ENCODE assay signal across 22 mouse cellular contexts in the genomic region with DNA sequence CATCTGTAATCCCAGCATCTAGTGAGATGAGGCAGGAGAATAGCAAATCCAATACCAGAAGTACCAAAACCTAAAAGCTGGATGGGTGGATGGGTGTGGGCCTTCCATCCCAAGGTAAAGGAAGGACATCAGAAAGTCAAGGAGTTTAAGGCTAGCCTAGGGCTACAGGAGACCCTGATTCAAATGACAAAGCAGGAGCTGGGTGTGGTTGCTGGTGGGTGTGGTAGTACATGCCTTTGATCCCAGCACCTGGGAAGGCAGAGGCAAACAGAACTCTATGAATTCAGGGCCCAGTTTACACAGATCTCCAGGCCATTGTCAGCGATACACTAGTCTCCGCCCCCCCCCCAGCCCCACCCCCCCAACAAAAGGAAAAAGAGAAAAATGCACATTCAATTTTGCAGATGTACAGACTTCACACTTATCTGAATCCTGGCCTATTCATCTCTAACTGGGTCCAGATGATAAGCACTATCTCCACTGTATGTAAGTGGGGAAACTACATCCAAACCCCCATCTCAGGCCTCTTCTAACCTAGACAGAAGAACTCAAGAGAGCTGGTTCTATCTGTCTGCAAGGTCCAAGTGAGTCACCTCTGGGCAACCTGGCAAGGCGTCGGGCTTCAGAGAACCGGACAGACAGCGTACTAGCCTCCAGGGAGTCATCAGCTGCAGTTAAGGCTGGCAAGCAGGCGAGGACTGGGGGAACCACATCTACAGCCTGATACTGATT. TPM values are rescaled to one million over a fixed set of nuclear protein-coding genes. Genes with fewer than 3 reads are reported as not detected.
A peak's percentile ranks its signal among the peaks of the same experiment; 100 is the strongest.
DNase-seq lines count a peak whose midpoint lies in the region; ATAC-seq lines count a peak whose summit lies in the region.
"Had no signal": no experiment of that assay in that cellular context is flagged by ENCODE, and none has a peak within 500 bp of the region (broad histone marks: within the 10 kb centered on the region; RNA-seq: fewer than 3 reads in every experiment).

No protein-coding gene starts in this region.

- H3K27me3 ChIP-seq in neural tube, embryonic 13.5 days, result no peaks in the 10 kb centered on the region
- no peaks in the 10 kb centered on the region for H3K27me3 ChIP-seq in neural tube, embryonic 15.5 days (replicated peaks)
- no peaks in the 10 kb centered on the region for H3K27me3 ChIP-seq in liver, embryonic 12.5 days (replicated peaks)
- no peaks in the 10 kb centered on the region for H3K27me3 ChIP-seq in forebrain, embryonic 16.5 days (replicated peaks; ENCODE audit: control insufficient read depth, insufficient read depth, low read length)
- H3K27me3 ChIP-seq: CH12.LX; embryonic facial prominence, embryonic 13.5 days; hindbrain, embryonic 15.5 days; midbrain, embryonic 12.5 days had no signal

- H3K4me2 ChIP-seq in neural tube, embryonic 13.5 days, result no peak overlapping the region
- no peak overlapping the region for H3K4me2 ChIP-seq in neural tube, embryonic 15.5 days
- H3K4me2 ChIP-seq in liver, embryonic 12.5 days, result peak overlapping the region; percentile 47
- no peak overlapping the region for H3K4me2 ChIP-seq in forebrain, embryonic 16.5 days (ENCODE audit: low read length)
- H3K4me2 ChIP-seq: embryonic facial prominence, embryonic 13.5 days; hindbrain, embryonic 15.5 days; lung, embryonic 14.5 days; midbrain, embryonic 12.5 days had no signal

- peak overlapping the region; percentile 17; the same call in 1 of the 2 replicates for H3K9ac ChIP-seq in neural tube, embryonic 13.5 days
- H3K9ac ChIP-seq in neural tube, embryonic 15.5 days (replicated peaks), result no peak overlapping the region
- 0 out of 2 replicates have a peak overlapping the region, but pooled peaks have one; percentile 20 for H3K9ac ChIP-seq in liver, embryonic 12.5 days
- H3K9ac ChIP-seq in forebrain, embryonic 16.5 days (replicated peaks; ENCODE audit: low read depth, low read length), result no peak overlapping the region
- H3K9ac ChIP-seq: embryonic facial prominence, embryonic 13.5 days; hindbrain, embryonic 15.5 days; lung, embryonic 14.5 days; midbrain, embryonic 12.5 days had no signal

- peak; percentile 42 for DNase-seq in cerebellum, adult 11-12 months
- no peak for DNase-seq in layer of hippocampus, adult 11-12 months (ENCODE audit: low spot score)
- no peak for DNase-seq in layer of hippocampus, adult 9-10 months (ENCODE audit: low spot score)
- DNase-seq: adrenal gland, postnatal 36 days; gastrocnemius, postnatal 25 days; heart, postnatal 36 days; lung, embryonic 14.5 days; lung, postnatal 4 days; thymus, postnatal 4 days had no signal

- H3K4me1 ChIP-seq in neural tube, embryonic 13.5 days (replicated peaks), result peaks cover 63% of the 10 kb centered on the region
- H3K4me1 ChIP-seq in neural tube, embryonic 15.5 days, result peaks cover 58% of the 10 kb centered on the region
- H3K4me1 ChIP-seq in liver, embryonic 12.5 days, result peaks cover 96% of the 10 kb centered on the region
- H3K4me1 ChIP-seq in forebrain, embryonic 16.5 days (replicated peaks; ENCODE audit: control insufficient read depth, insufficient read depth, low read length), result peaks cover 55% of the 10 kb centered on the region

- H3K27ac ChIP-seq in neural tube, embryonic 13.5 days (replicated peaks), result no peak overlapping the region
- H3K27ac ChIP-seq in neural tube, embryonic 15.5 days (replicated peaks), result no peak overlapping the region
- H3K27ac ChIP-seq in liver, embryonic 12.5 days, result peak overlapping the region; percentile 80
- H3K27ac ChIP-seq in forebrain, embryonic 16.5 days (ENCODE audit: low read length), result no peak overlapping the region
- H3K27ac ChIP-seq: embryonic facial prominence, embryonic 13.5 days; forebrain, embryonic 10.5 days; heart, embryonic 10.5 days; hindbrain, embryonic 15.5 days; midbrain, embryonic 12.5 days had no signal

- no peaks in the 10 kb centered on the region for H3K9me3 ChIP-seq in neural tube, embryonic 13.5 days
- no peaks in the 10 kb centered on the region for H3K9me3 ChIP-seq in neural tube, embryonic 15.5 days (replicated peaks)
- H3K9me3 ChIP-seq in liver, embryonic 12.5 days (replicated peaks), result no peaks in the 10 kb centered on the region
- no peaks in the 10 kb centered on the region for H3K9me3 ChIP-seq in forebrain, embryonic 16.5 days (ENCODE audit: control insufficient read depth, low read length)
- H3K9me3 ChIP-seq: embryonic facial prominence, embryonic 13.5 days; forebrain, embryonic 10.5 days; heart, embryonic 10.5 days; hindbrain, embryonic 15.5 days; midbrain, embryonic 12.5 days had no signal

- H3K4me3 ChIP-seq in neural tube, embryonic 13.5 days, result no peak overlapping the region
- no peak overlapping the region for H3K4me3 ChIP-seq in neural tube, embryonic 15.5 days (replicated peaks)
- 0 out of 2 replicates have a peak overlapping the region, but pooled peaks have one; percentile 4 for H3K4me3 ChIP-seq in liver, embryonic 12.5 days
- H3K4me3 ChIP-seq in forebrain, embryonic 16.5 days (replicated peaks; ENCODE audit: low read length), result no peak overlapping the region
- H3K4me3 ChIP-seq: embryonic facial prominence, embryonic 13.5 days; forebrain, embryonic 10.5 days; heart, embryonic 10.5 days; hindbrain, embryonic 15.5 days; midbrain, embryonic 12.5 days; myocyte had no signal

- H3K36me3 ChIP-seq in neural tube, embryonic 13.5 days, result peaks cover 53% of the 10 kb centered on the region
- H3K36me3 ChIP-seq in neural tube, embryonic 15.5 days, result peaks cover 6% of the 10 kb centered on the region
- H3K36me3 ChIP-seq in liver, embryonic 12.5 days, result peaks cover 66% of the 10 kb centered on the region
- H3K36me3 ChIP-seq in forebrain, embryonic 16.5 days (ENCODE audit: control insufficient read depth, insufficient read depth), result 0 out of 2 replicates have a peak, but pooled peaks cover 2% of the 10 kb centered on the region
- H3K36me3 ChIP-seq: hindbrain, embryonic 15.5 days had no signal

- 75% methylated on average over 7 of the region's 7 CpGs for WGBS in neural tube, embryonic 13.5 days
- WGBS in neural tube, embryonic 15.5 days, result 64% methylated on average over 7 of the region's 7 CpGs
- WGBS in liver, embryonic 12.5 days (ENCODE audit: insufficient replicate concordance), result 42% methylated on average over 7 of the region's 7 CpGs
- WGBS in forebrain, embryonic 16.5 days, result 90% methylated on average over 7 of the region's 7 CpGs

- no peak for ATAC-seq in cerebellum, adult (ENCODE audit: insufficient number of reproducible peaks, low FRiP score, low TSS enrichment)
- no peak for ATAC-seq in neural tube, embryonic 13.5 days (ENCODE audit: low read depth)
- no peak for ATAC-seq in neural tube, embryonic 15.5 days (ENCODE audit: low FRiP score)
- peak; percentile 13; the same call in 1 of the 2 replicates for ATAC-seq in liver, embryonic 12.5 days
- no peak for ATAC-seq in forebrain, embryonic 16.5 days
- ATAC-seq: intestine, embryonic 16.5 days had no signal

RNA-seq across cellular contexts. Expression of a gene that starts 5.7 kb away (rescaled TPM):
- polyA plus RNA-seq in neural tube, embryonic 13.5 days (2015; fragmentation: Nextera tagmentation; extraction: Ambion mirVana), result 30.3 and 33.1 TPM in 2 replicates
- polyA plus RNA-seq in neural tube, embryonic 15.5 days (2015; fragmentation: Nextera tagmentation; extraction: Ambion mirVana), result 24.3 and 27.0 TPM in 2 replicates
- 10.8 and 11.5 TPM in 2 replicates for polyA plus RNA-seq in liver, embryonic 12.5 days (2016; fragmentation: Nextera tagmentation; extraction: Ambion mirVana)
- 45.4 and 47.5 TPM in 2 replicates for polyA plus RNA-seq in forebrain, embryonic 16.5 days (2015; fragmentation: Nextera tagmentation; extraction: Ambion mirVana)

RNA-seq across cellular contexts. Expression of a gene that starts 23.7 kb away (rescaled TPM):
- 19.4 and 21.0 TPM in 2 replicates for polyA plus RNA-seq in neural tube, embryonic 13.5 days (2015; fragmentation: Nextera tagmentation; extraction: Ambion mirVana)
- 23.0 and 31.6 TPM in 2 replicates for polyA plus RNA-seq in neural tube, embryonic 15.5 days (2015; fragmentation: Nextera tagmentation; extraction: Ambion mirVana)
- polyA plus RNA-seq in liver, embryonic 12.5 days (2016; fragmentation: Nextera tagmentation; extraction: Ambion mirVana), result 48.7 and 50.7 TPM in 2 replicates
- polyA plus RNA-seq in forebrain, embryonic 16.5 days (2015; fragmentation: Nextera tagmentation; extraction: Ambion mirVana), result 20.1 and 22.0 TPM in 2 replicates

RNA-seq across cellular contexts. Expression of a gene that starts 33.7 kb away (rescaled TPM):
- 48.4 and 53.0 TPM in 2 replicates for polyA plus RNA-seq in neural tube, embryonic 13.5 days (2015; fragmentation: Nextera tagmentation; extraction: Ambion mirVana)
- polyA plus RNA-seq in neural tube, embryonic 15.5 days (2015; fragmentation: Nextera tagmentation; extraction: Ambion mirVana), result 44.0 and 49.7 TPM in 2 replicates
- 23.9 and 28.5 TPM in 2 replicates for polyA plus RNA-seq in liver, embryonic 12.5 days (2016; fragmentation: Nextera tagmentation; extraction: Ambion mirVana)
- 58.9 and 69.1 TPM in 2 replicates for polyA plus RNA-seq in forebrain, embryonic 16.5 days (2015; fragmentation: Nextera tagmentation; extraction: Ambion mirVana)

RNA-seq across cellular contexts. Expression of a gene that starts 35.4 kb away (rescaled TPM):
- polyA plus RNA-seq in neural tube, embryonic 13.5 days (2015; fragmentation: Nextera tagmentation; extraction: Ambion mirVana), result 11.0 and 16.5 TPM in 2 replicates
- 10.8 and 15.9 TPM in 2 replicates for polyA plus RNA-seq in neural tube, embryonic 15.5 days (2015; fragmentation: Nextera tagmentation; extraction: Ambion mirVana)
- 47.2 and 52.4 TPM in 2 replicates for polyA plus RNA-seq in liver, embryonic 12.5 days (2016; fragmentation: Nextera tagmentation; extraction: Ambion mirVana)
- polyA plus RNA-seq in forebrain, embryonic 16.5 days (2015; fragmentation: Nextera tagmentation; extraction: Ambion mirVana), result 9.4 and 12.1 TPM in 2 replicates

RNA-seq across cellular contexts. Expression of a gene that starts 35.6 kb away (rescaled TPM):
- polyA plus RNA-seq in neural tube, embryonic 13.5 days (2015; fragmentation: Nextera tagmentation; extraction: Ambion mirVana), result 5.4 and 7.2 TPM in 2 replicates
- polyA plus RNA-seq in neural tube, embryonic 15.5 days (2015; fragmentation: Nextera tagmentation; extraction: Ambion mirVana), result 6.0 and 13.2 TPM in 2 replicates
- polyA plus RNA-seq in liver, embryonic 12.5 days (2016; fragmentation: Nextera tagmentation; extraction: Ambion mirVana), result 51.2 and 52.7 TPM in 2 replicates
- 13.5 and 13.7 TPM in 2 replicates for polyA plus RNA-seq in forebrain, embryonic 16.5 days (2015; fragmentation: Nextera tagmentation; extraction: Ambion mirVana)

Comparison
In these comparisons a context has a peak if more than half of its experiments do, and no peak if none do; other contexts are left out.
1. H3K9ac ChIP-seq: peak in neural tube, embryonic 13.5 days (single experiment) and liver, embryonic 12.5 days (single experiment); none in neural tube, embryonic 15.5 days (single experiment) and forebrain, embryonic 16.5 days (single experiment).